Mouse (Mus musculus): ENCODE results near the gene Plce1.

DNA sequence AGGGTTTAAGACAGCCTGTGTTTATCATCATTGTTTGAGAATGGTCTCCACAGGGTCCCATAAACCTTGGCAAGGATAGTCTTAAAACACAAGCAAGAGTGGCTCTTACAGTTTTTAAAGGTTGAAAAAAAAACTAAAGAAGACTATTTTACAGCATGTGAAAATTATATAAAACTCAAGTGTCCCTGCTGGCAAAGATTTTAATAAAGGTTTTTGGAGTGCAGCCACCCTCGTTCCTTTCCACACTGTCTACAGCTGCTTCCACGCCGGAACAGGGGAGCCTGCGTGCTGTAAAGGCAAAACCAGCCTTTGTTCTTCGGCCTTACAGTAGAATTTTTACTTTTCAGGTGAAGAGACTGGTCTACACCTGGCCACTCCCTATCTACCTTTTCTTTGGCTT, 52.3 kb downstream of the Plce1 start:
- TF ChIP-seq CTCF (IDR thresholded peaks at IDR 0.05), result no peak
- TF ChIP-seq EP300 (IDR thresholded peaks at IDR 0.05), result no peak

Measured in lung, postnatal 0 days (tissue).